Mouse (Mus musculus) lung, embryonic 16.5 days (tissue): ENCODE measurements around the gene Morc2a. TPM values are rescaled to one million over a fixed set of nuclear protein-coding genes. Genes with fewer than 3 reads are reported as not detected.

Experiments used
- ATAC-seq: fragments of 200-750 bp; cut with Nextera tagmentation; 2 replicates; pipeline ENCODE4 v1.8.0; 2017; ENCODE audit warnings: low read depth, mild to moderate bottlenecking, moderate library complexity
- H3K27ac ChIP-seq: fragments of 300-500 bp; sonication (generic); 2 replicates; pipeline ENCODE4 v1.5.1; 2014; ENCODE audit warnings: mild to moderate bottlenecking, control low read depth, low read length
- H3K27me3 ChIP-seq: fragments of 300-500 bp; sonication (generic); 2 replicates; pipeline ENCODE4 v1.6.1; 2014; ENCODE audit warnings: low read depth, low read length, mixed read lengths; ENCODE audit not compliant: control insufficient read depth, insufficient read depth
- H3K36me3 ChIP-seq: fragments of 300-500 bp; sonication (generic); 2 replicates; pipeline ENCODE4 v1.6.1; 2014; ENCODE audit warnings: low read length; ENCODE audit not compliant: control insufficient read depth, insufficient read depth
- H3K4me1 ChIP-seq: fragments of 300-500 bp; sonication (generic); replicated peaks from 2 replicates; pipeline ENCODE4 v1.6.1; 2014; ENCODE audit warnings: low read length, mixed read lengths; ENCODE audit not compliant: control insufficient read depth, insufficient read depth
- H3K4me2 ChIP-seq: fragments of 300-500 bp; sonication (generic); 2 replicates; pipeline ENCODE4 v1.6.1; 2014; ENCODE audit warnings: low read depth, low read length, control low read depth
- H3K4me3 ChIP-seq: fragments of 300-500 bp; sonication (generic); 2 replicates; pipeline ENCODE4 v1.5.1; 2014; ENCODE audit warnings: mild to moderate bottlenecking, low read length, control low read depth
- H3K9ac ChIP-seq: fragments of 300-500 bp; sonication (generic); 2 replicates; pipeline ENCODE4 v1.6.1; 2014; ENCODE audit warnings: low read length, control low read depth
- H3K9me3 ChIP-seq: fragments of 300-500 bp; sonication (generic); 2 replicates; pipeline ENCODE4 v1.6.1; 2016; ENCODE audit warnings: low read length; ENCODE audit not compliant: control insufficient read depth
- WGBS: fragments of 180-500 bp; shearing (Covaris S2); extraction: QIAGEN DNeasy Blood & Tissue Kit; methylation state at CpG from one replicate; pipeline ENCODE4 v1.1.7; 2014; 5-methylcytosine and 5-hydroxymethylcytosine counted together
- polyA plus RNA-seq: library from polyadenylated mRNA; unstranded; fragments of >200 nt; fragmentation: Nextera tagmentation; extraction: Ambion mirVana; gene quantifications from 2 replicates; pipeline ENCODE4 v1.2.1, GENCODE M21; 2015

Gene Morc2a
- polyA plus RNA-seq, 1 experiment from 2014 or later, result 26.5 TPM

GRCm38 (mm10) chr11:3722036-3722435 lies 73.0 kb downstream of the Morc2a start:
- H3K9ac ChIP-seq, result no peak overlapping the region
- H3K9me3 ChIP-seq, result no peaks in the 10 kb centered on the region
- 20% methylated on average over 3 of the region's 3 CpGs for WGBS
- H3K36me3 ChIP-seq, result no peaks in the 10 kb centered on the region
- H3K4me2 ChIP-seq, result no peak overlapping the region
- no peaks in the 10 kb centered on the region for H3K27me3 ChIP-seq
- H3K4me1 ChIP-seq, result peaks cover 5% of the 10 kb centered on the region; the same call in 1 of the 2 replicates
- H3K4me3 ChIP-seq, result no peak overlapping the region
- ATAC-seq, result 0 out of 2 replicates have a peak, but pooled peaks have one; percentile 17
- H3K27ac ChIP-seq, result no peak overlapping the region

GRCm38 (mm10) chr11:3722861-3723260 lies 73.9 kb downstream of the Morc2a start:
- Histone ChIP-seq H3K9me3 (no peaks in the 10 kb centered on the region), H3K4me1 (peaks cover 5% of the 10 kb centered on the region; the same call in 1 of the 2 replicates), H3K36me3 (no peaks in the 10 kb centered on the region), H3K4me3 (no peak overlapping the region), H3K4me2 (no peak overlapping the region), H3K9ac (no peak overlapping the region), H3K27me3 (no peaks in the 10 kb centered on the region), H3K27ac (no peak overlapping the region)
- WGBS, result 56% methylated on average over 3 of the region's 3 CpGs
- no peak for ATAC-seq

DNA sequence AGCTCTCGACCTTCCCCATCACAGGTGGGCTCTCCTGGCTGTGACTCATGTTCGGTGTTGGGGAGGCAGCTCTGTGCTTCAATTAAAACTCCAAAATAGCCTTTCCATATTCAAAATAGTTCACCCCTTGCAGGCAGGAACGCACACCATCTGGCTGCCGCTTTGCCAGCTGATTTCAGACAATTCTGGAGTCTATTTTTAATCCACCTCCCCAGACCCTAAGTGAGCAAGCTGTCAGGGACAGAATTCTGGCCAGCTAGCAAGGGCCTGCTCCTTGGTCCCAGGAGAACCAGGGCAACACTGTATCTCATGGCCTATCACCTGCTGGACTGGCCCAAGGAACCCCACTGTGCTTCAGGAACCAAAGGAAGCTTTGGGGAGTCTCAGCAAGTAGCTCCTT lies 74.9 kb downstream of the Morc2a start:
- 66% methylated on average over 4 of the region's 4 CpGs for WGBS
- Histone ChIP-seq H3K4me3 (no peak overlapping the region), H3K9me3 (no peaks in the 10 kb centered on the region), H3K27me3 (no peaks in the 10 kb centered on the region), H3K4me2 (no peak overlapping the region), H3K27ac (no peak overlapping the region), H3K4me1 (peaks cover 5% of the 10 kb centered on the region; the same call in 1 of the 2 replicates), H3K36me3 (no peaks in the 10 kb centered on the region), H3K9ac (no peak overlapping the region)
- ATAC-seq, result no peak

DNA sequence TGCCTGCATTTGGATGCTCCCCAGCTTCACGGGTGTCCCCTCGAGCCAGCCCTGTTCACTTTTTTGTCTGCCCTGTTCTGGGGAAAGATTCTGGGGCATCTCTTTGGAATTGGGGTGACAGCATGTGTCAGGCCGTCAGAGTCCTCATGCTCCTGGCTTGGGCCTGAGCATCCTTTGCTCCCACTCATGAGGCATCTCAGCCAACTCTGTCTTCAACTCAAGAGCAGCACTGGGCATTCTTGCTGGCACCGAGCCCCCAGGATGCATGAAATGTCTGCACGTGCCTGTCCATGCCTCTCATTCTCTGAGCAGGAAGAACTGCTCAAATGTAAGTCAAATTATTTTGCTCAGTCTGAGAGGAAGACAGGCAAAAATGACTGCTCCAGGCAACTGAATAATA lies 75.7 kb downstream of the Morc2a start:
- Histone ChIP-seq H3K36me3 (no peaks in the 10 kb centered on the region), H3K4me3 (no peak overlapping the region), H3K4me2 (no peak overlapping the region), H3K9me3 (no peaks in the 10 kb centered on the region), H3K27ac (no peak overlapping the region), H3K27me3 (no peaks in the 10 kb centered on the region), H3K9ac (no peak overlapping the region), H3K4me1 (peaks cover 5% of the 10 kb centered on the region; the same call in 1 of the 2 replicates)
- no peak for ATAC-seq
- WGBS, result 60% methylated on average over 5 of the region's 5 CpGs

DNA sequence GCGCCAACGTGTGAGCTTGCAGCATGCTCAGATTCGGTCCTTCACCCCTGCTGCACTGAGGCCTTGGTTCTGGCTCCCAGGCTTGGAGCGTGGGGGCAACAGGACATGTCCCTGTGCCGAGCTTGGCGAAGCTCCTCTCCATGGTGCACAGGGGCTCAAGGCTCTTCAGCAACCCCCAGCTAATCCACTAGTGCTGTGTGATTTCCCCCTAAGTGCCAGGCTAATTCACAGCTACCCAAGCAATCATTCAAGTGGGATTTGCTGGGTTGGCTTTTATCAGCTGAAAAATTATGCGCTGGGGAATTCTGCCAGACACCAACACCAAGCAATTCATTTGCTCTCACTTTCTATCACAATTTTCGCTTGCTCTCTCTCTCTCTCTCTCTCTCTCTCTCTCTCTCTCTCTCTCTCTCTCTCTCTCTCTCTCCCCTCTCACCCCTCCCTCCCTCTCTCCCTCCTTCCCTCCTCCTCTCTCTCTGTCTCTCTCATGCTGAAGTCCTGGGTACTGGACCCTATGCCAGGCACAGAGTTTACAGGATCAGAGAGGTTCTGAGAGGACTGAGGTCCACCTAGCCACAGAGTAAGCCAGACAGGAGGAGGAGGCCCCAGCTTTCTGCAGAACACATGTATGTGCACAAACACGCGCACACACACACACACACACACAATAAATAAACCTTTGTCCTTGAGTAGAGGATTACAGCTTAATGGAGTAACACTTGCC lies 76.5 kb downstream of the Morc2a start:
- H3K4me3 ChIP-seq, result no peak overlapping the region
- peaks cover 5% of the 10 kb centered on the region; the same call in 1 of the 2 replicates for H3K4me1 ChIP-seq
- WGBS, result 42% methylated on average over 10 of the region's 10 CpGs
- H3K27ac ChIP-seq, result no peak overlapping the region
- H3K27me3 ChIP-seq, result no peaks in the 10 kb centered on the region
- no peak overlapping the region for H3K4me2 ChIP-seq
- no peaks in the 10 kb centered on the region for H3K9me3 ChIP-seq
- H3K36me3 ChIP-seq, result no peaks in the 10 kb centered on the region
- H3K9ac ChIP-seq, result no peak overlapping the region
- ATAC-seq, result no peak

DNA sequence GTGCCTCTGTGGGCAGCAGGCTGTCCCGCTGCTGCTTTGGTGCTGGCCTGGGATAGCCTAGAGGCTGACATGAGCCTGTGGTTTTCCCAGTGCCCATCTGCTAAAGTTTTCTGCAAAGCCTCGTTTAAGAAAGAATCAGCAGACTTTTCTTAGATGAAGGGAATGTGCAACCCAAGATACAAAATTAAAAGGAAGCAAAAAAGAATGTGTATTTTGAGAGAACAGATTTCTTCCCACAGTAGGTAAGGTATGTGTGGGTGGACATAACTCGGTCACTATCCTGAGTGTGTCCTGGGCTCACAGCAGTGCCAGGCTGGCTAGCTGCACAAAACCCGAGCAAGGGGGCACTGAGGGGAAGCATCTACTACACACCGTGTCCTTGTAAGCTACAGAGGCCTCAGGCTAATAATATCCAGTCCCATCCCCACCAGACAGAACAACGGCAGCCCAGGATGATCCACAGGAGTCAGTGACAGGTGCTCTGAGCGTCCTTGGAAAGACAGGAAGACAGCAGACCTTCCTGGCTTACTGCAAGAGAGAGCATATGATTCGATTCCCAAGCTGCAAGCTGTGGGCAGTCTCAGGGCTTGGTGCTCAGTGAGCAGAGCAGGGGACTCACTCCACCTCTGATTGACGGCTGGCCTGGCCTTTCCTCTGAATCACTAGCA lies 78.6 kb downstream of the Morc2a start:
- H3K9me3 ChIP-seq, result no peaks in the 10 kb centered on the region
- no peak overlapping the region for H3K4me3 ChIP-seq
- no peak overlapping the region for H3K9ac ChIP-seq
- WGBS, result 69% methylated on average over 9 of the region's 9 CpGs
- H3K36me3 ChIP-seq, result no peaks in the 10 kb centered on the region
- H3K27ac ChIP-seq, result no peak overlapping the region
- H3K4me1 ChIP-seq, result no peaks in the 10 kb centered on the region
- ATAC-seq, result no peak
- H3K27me3 ChIP-seq, result no peaks in the 10 kb centered on the region
- no peak overlapping the region for H3K4me2 ChIP-seq

GRCm38 (mm10) chr11:3731469-3731868 lies 82.5 kb downstream of the Morc2a start:
- H3K27ac ChIP-seq, result no peak overlapping the region
- no peaks in the 10 kb centered on the region for H3K9me3 ChIP-seq
- H3K4me3 ChIP-seq, result no peak overlapping the region
- ATAC-seq, result no peak
- H3K4me1 ChIP-seq, result no peaks in the 10 kb centered on the region
- no peak overlapping the region for H3K9ac ChIP-seq
- no peak overlapping the region for H3K4me2 ChIP-seq
- WGBS, result 71% methylated on average over 4 of the region's 4 CpGs
- no peaks in the 10 kb centered on the region for H3K27me3 ChIP-seq
- H3K36me3 ChIP-seq, result no peaks in the 10 kb centered on the region

DNA sequence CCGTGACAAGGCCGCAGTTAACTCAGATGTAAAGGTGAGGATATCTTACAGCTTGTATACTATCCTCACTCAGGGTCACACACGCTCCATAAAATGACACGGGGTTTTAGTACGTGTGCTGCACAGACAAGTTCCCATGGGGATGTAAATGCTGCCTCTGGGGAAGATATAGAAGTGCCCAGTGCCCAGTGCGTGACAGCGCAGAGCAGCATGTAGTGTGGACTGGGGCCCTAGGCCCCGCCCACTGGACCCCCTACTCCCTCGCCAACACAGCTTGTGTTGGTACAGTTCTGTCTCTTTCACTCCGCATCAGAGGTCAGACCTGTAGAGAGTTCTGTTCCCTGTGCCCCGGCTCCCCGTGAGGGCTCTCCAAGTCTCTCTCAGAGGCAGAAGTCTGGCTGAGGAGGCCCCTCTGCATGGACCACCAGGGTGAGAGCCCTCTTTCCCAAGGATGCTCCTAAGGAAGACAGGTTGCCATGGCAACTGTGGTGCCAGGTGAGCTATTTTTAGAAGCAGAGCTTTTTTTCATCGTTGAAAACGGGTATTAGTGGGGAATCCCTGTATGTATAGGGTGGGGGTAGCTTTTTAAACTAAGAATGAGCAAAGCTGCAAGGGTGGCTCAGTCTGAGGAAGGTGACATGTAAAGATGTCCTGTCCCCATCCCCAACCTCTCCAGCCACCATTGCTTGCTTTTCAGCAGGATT lies 85.1 kb downstream of the Morc2a start:
- ATAC-seq, result no peak
- Histone ChIP-seq H3K27me3 (no peaks in the 10 kb centered on the region), H3K9me3 (no peaks in the 10 kb centered on the region), H3K4me3 (no peak overlapping the region), H3K27ac (no peak overlapping the region), H3K4me1 (no peaks in the 10 kb centered on the region), H3K9ac (no peak overlapping the region), H3K36me3 (no peaks in the 10 kb centered on the region), H3K4me2 (no peak overlapping the region)
- 67% methylated on average over 14 of the region's 14 CpGs for WGBS

- ATAC-seq, result no peak
- Histone ChIP-seq H3K4me2 (no peak overlapping the region), H3K36me3 (no peaks in the 10 kb centered on the region), H3K4me1 (no peaks in the 10 kb centered on the region), H3K27ac (no peak overlapping the region), H3K9me3 (no peaks in the 10 kb centered on the region), H3K27me3 (no peaks in the 10 kb centered on the region), H3K4me3 (no peak overlapping the region), H3K9ac (no peak overlapping the region)
- 71% methylated on average over 11 of the region's 11 CpGs for WGBS
These were observed 86.7 kb downstream of the Morc2a start for GRCm38 (mm10) chr11:3735715-3736114.
